Mouse (Mus musculus): ENCODE measurements at regions not wholly inside any gene's neighbourhood (a gene's known extent, or its start where the extent isn't known, plus 50 kb on each side); places are given as distances from the start of the nearest gene placed in this dataset.
A peak's percentile ranks its signal among the peaks of the same experiment; 100 is the strongest.

- TF ChIP-seq POLR2A (IDR thresholded peaks at IDR 0.05; ENCODE audit: extremely low read depth, insufficient read depth, low read length) (no peak), CTCF (IDR thresholded peaks at IDR 0.05; ENCODE audit: low read depth, low read length) (no peak)
- Histone ChIP-seq H3K27me3 (ENCODE audit: control insufficient read depth, insufficient read depth, low read length) (no peaks in the 10 kb centered on the region), H3K36me3 (ENCODE audit: control insufficient read depth, insufficient read depth, low read length) (no peaks in the 10 kb centered on the region), H3K27ac (replicated peaks; ENCODE audit: insufficient read depth, low read depth, low read length) (peak overlapping the region; percentile 66), H3K79me2 (ENCODE audit: control insufficient read depth, insufficient read depth, low read length) (no peaks in the 10 kb centered on the region), H3K4me3 (ENCODE audit: insufficient read depth, low read depth, low read length) (no peak overlapping the region), H3K9ac (ENCODE audit: low read depth, low read length) (no peak overlapping the region), H3K4me1 (ENCODE audit: control insufficient read depth, insufficient read depth, low read length) (peaks cover 17% of the 10 kb centered on the region; the same call in 1 of the 2 replicates)
- 22% methylated on average over 2 of the region's 2 CpGs for WGBS
- peak; percentile 99 for DNase-seq (ENCODE audit: extremely low read depth, low read depth, low spot score)
Measured at GRCm38 (mm10) chr12:35284345-35284744, 237.4 kb downstream of the Snx13 start.

GRCm38 (mm10) chr12:35283925-35284324 lies 236.9 kb downstream of the Snx13 start:
- Histone ChIP-seq H3K27me3 (ENCODE audit: control insufficient read depth, insufficient read depth, low read length) (no peaks in the 10 kb centered on the region), H3K36me3 (ENCODE audit: control insufficient read depth, insufficient read depth, low read length) (no peaks in the 10 kb centered on the region), H3K27ac (replicated peaks; ENCODE audit: insufficient read depth, low read depth, low read length) (peak overlapping the region; percentile 99), H3K79me2 (ENCODE audit: control insufficient read depth, insufficient read depth, low read length) (no peaks in the 10 kb centered on the region), H3K4me1 (ENCODE audit: control insufficient read depth, insufficient read depth, low read length) (peaks cover 17% of the 10 kb centered on the region; the same call in 1 of the 2 replicates), H3K4me3 (ENCODE audit: insufficient read depth, low read depth, low read length) (peak overlapping the region; percentile 19), H3K9ac (ENCODE audit: low read depth, low read length) (peak overlapping the region; percentile 68)
- peak; percentile 99 for DNase-seq (ENCODE audit: extremely low read depth, low read depth, low spot score)
- WGBS: 18% methylated on average over 5 of the region's 5 CpGs
- TF ChIP-seq CTCF (IDR thresholded peaks at IDR 0.05; ENCODE audit: low read depth, low read length) (no peak), POLR2A (IDR thresholded peaks at IDR 0.05; ENCODE audit: extremely low read depth, insufficient read depth, low read length) (no peak)

DNA sequence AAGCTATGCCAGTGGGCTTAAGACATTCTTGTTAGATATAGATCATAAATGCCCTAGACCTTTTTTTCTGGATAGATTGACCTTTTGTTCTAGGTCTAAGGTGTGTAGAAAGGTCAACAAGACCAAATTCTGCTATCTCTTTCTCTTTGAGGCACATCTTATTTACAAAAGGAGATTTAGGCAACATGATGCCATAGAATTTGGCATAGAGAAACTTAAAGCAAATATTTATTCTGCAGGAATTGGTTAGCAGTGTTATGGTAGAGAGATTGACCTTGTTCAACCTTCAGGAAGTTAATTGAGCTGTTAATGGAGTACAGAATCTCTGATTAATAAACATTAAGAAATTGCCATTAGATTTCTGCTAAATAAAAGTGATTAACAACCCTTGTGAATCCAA lies 236.4 kb downstream of the Snx13 start:
- no peaks in the 10 kb centered on the region for H3K79me2 ChIP-seq (ENCODE audit: control insufficient read depth, insufficient read depth, low read length)
- no peaks in the 10 kb centered on the region for H3K27me3 ChIP-seq (ENCODE audit: control insufficient read depth, insufficient read depth, low read length)
- peak overlapping the region; percentile 99 for H3K27ac ChIP-seq (replicated peaks; ENCODE audit: insufficient read depth, low read depth, low read length)
- TF ChIP-seq POLR2A (IDR thresholded peaks at IDR 0.05; ENCODE audit: extremely low read depth, insufficient read depth, low read length) (no peak), CTCF (IDR thresholded peaks at IDR 0.05; ENCODE audit: low read depth, low read length) (no peak)
- no peaks in the 10 kb centered on the region for H3K36me3 ChIP-seq (ENCODE audit: control insufficient read depth, insufficient read depth, low read length)
- H3K9ac ChIP-seq (ENCODE audit: low read depth, low read length): no peak overlapping the region
- peak; percentile 98 for DNase-seq (ENCODE audit: extremely low read depth, low read depth, low spot score)
- H3K4me1 ChIP-seq (ENCODE audit: control insufficient read depth, insufficient read depth, low read length): peaks cover 17% of the 10 kb centered on the region; the same call in 1 of the 2 replicates
- H3K4me3 ChIP-seq (ENCODE audit: insufficient read depth, low read depth, low read length): peak overlapping the region; percentile 19; the same call in 1 of the 2 replicates

GRCm38 (mm10) chr12:35269465-35269864 lies 222.5 kb downstream of the Snx13 start:
- DNase-seq (ENCODE audit: extremely low read depth, low read depth, low spot score): peak; percentile 22
- Histone ChIP-seq H3K27ac (replicated peaks; ENCODE audit: insufficient read depth, low read depth, low read length) (no peak overlapping the region), H3K79me2 (ENCODE audit: control insufficient read depth, insufficient read depth, low read length) (no peaks in the 10 kb centered on the region), H3K9ac (ENCODE audit: low read depth, low read length) (no peak overlapping the region), H3K4me3 (ENCODE audit: insufficient read depth, low read depth, low read length) (no peak overlapping the region), H3K36me3 (ENCODE audit: control insufficient read depth, insufficient read depth, low read length) (no peaks in the 10 kb centered on the region), H3K27me3 (ENCODE audit: control insufficient read depth, insufficient read depth, low read length) (no peaks in the 10 kb centered on the region), H3K4me1 (ENCODE audit: control insufficient read depth, insufficient read depth, low read length) (peaks cover 6% of the 10 kb centered on the region; the same call in 1 of the 2 replicates)
- TF ChIP-seq POLR2A (IDR thresholded peaks at IDR 0.05; ENCODE audit: extremely low read depth, insufficient read depth, low read length): no peak
- no peak for TF ChIP-seq CTCF (IDR thresholded peaks at IDR 0.05; ENCODE audit: low read depth, low read length)

- TF ChIP-seq CTCF (IDR thresholded peaks at IDR 0.05; ENCODE audit: low read depth, low read length) (no peak), POLR2A (IDR thresholded peaks at IDR 0.05; ENCODE audit: extremely low read depth, insufficient read depth, low read length) (no peak)
- no peak overlapping the region for H3K9ac ChIP-seq (ENCODE audit: low read depth, low read length)
- WGBS: 90% methylated on average over 2 of the region's 2 CpGs
- no peak overlapping the region for H3K4me3 ChIP-seq (ENCODE audit: insufficient read depth, low read depth, low read length)
- no peaks in the 10 kb centered on the region for H3K27me3 ChIP-seq (ENCODE audit: control insufficient read depth, insufficient read depth, low read length)
- no peaks in the 10 kb centered on the region for H3K79me2 ChIP-seq (ENCODE audit: control insufficient read depth, insufficient read depth, low read length)
- no peak overlapping the region for H3K27ac ChIP-seq (replicated peaks; ENCODE audit: insufficient read depth, low read depth, low read length)
- peaks cover 6% of the 10 kb centered on the region; the same call in 1 of the 2 replicates for H3K4me1 ChIP-seq (ENCODE audit: control insufficient read depth, insufficient read depth, low read length)
- no peak for DNase-seq (ENCODE audit: extremely low read depth, low read depth, low spot score)
- H3K36me3 ChIP-seq (ENCODE audit: control insufficient read depth, insufficient read depth, low read length): no peaks in the 10 kb centered on the region
Measured at GRCm38 (mm10) chr12:35268006-35268405, 221.0 kb downstream of the Snx13 start.

DNA sequence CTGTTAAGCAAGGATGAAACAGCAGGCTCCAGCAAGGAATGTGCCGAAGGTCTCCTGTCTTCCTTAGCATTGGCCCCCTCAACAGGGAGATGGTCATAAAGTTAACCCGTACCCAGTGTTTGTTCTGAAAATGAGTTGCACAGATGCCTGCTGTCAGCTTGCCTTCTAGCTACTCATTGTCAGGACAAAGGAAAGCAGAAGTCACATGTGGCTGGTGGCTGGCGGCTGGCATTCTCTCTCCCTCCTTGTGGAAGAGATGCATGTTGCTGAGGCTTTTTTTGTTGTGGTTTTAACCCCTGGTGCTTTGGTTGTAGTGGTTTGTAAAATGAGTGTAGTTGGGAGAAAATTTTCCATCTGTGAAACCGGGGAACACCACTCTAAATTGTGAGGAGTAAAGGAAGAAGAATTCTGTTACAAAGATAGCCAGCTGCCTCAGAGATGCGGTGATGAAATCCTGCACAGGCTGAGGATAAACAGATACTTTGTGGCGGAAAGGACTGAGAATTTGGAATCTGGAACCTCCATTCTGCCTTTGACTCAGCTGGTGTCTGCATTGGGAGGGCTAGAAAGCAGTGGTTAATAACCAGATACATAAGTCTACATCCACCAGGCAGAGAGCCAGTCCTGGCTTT lies 220.2 kb downstream of the Snx13 start:
- 86% methylated on average over 6 of the region's 6 CpGs for WGBS
- H3K36me3 ChIP-seq (ENCODE audit: control insufficient read depth, insufficient read depth, low read length): no peaks in the 10 kb centered on the region
- no peaks in the 10 kb centered on the region for H3K27me3 ChIP-seq (ENCODE audit: control insufficient read depth, insufficient read depth, low read length)
- no peak overlapping the region for H3K27ac ChIP-seq (replicated peaks; ENCODE audit: insufficient read depth, low read depth, low read length)
- H3K9ac ChIP-seq (ENCODE audit: low read depth, low read length): no peak overlapping the region
- DNase-seq (ENCODE audit: extremely low read depth, low read depth, low spot score): no peak
- H3K4me3 ChIP-seq (ENCODE audit: insufficient read depth, low read depth, low read length): no peak overlapping the region
- H3K79me2 ChIP-seq (ENCODE audit: control insufficient read depth, insufficient read depth, low read length): no peaks in the 10 kb centered on the region
- H3K4me1 ChIP-seq (ENCODE audit: control insufficient read depth, insufficient read depth, low read length): peaks cover 6% of the 10 kb centered on the region; the same call in 1 of the 2 replicates
- TF ChIP-seq CTCF (IDR thresholded peaks at IDR 0.05; ENCODE audit: low read depth, low read length) (no peak), POLR2A (IDR thresholded peaks at IDR 0.05; ENCODE audit: extremely low read depth, insufficient read depth, low read length) (no peak)

Data from liver, adult 2 months (tissue).